Mouse (Mus musculus) heart, adult 2 months (tissue): ENCODE measurements around the gene Dclre1a.

Experiments
- CTCF ChIP-seq: fragments of 200-600 bp; IDR thresholded peaks from 2 replicates; pipeline ENCODE4 v1.8.1; 2022; ENCODE audit warnings: antibody characterized with exemption, mild to moderate bottlenecking, moderate library complexity
- EP300 ChIP-seq: fragments of 200-500 bp; IDR thresholded peaks from 2 replicates; pipeline ENCODE4 v1.6.1; 2011; ENCODE audit warnings: low read depth, low read length, control low read depth; ENCODE audit not compliant: insufficient read depth
- POLR2A ChIP-seq: fragments of 200-500 bp; IDR thresholded peaks from 2 replicates; pipeline ENCODE4 v1.6.1; 2011; ENCODE audit warnings: mild to moderate bottlenecking, low read depth, low read length, control low read depth; ENCODE audit not compliant: insufficient read depth

DNA sequence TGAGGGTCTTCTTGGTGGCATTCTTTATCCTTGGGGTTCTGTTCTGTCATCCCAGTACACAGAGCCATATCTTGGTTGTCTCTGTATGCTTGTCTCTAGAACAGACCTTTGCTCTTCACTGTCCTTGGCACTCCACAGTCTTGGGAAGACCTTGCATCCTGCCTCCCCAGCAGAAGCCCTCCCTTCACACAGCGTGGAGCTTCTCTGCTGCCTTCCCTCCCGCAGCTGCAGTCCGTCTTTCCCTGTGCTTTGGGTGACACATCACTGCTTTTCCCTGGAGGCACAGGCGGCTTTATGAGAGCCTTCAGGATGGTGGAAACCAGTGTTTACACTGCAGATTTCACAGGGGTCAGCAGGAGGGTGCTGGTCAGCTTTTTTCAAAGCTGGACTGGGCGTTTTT is 35.8 kb upstream of the Dclre1a start:
- TF ChIP-seq CTCF (no peak), EP300 (no peak), POLR2A (no peak)
